Mouse (Mus musculus): ENCODE results near the gene Erc1.

- TF ChIP-seq E2F4 (IDR thresholded peaks at IDR 0.05; ENCODE audit: insufficient read depth) (no peak), POLR2AphosphoS2 (IDR thresholded peaks at IDR 0.05; ENCODE audit: insufficient read length, low read depth) (no peak), POLR2A (IDR thresholded peaks at IDR 0.05; ENCODE audit: insufficient read length, low read depth) (no peak), MYOD1 (IDR thresholded peaks at IDR 0.05; ENCODE audit: control insufficient read depth in 1 of 3, insufficient read length in 2 of 3, low read depth in 2 of 3) (no peak), TCF12 (IDR thresholded peaks at IDR 0.05; ENCODE audit: insufficient read depth, poor library complexity, severe bottlenecking) (no peak), CEBPB (IDR thresholded peaks at IDR 0.05; ENCODE audit: insufficient read depth, poor library complexity, severe bottlenecking) (no peak), MAX (IDR thresholded peaks at IDR 0.05; ENCODE audit: low read depth) (no peak), USF1 (IDR thresholded peaks at IDR 0.05; ENCODE audit: low read depth) (no peak)
These were observed 167.2 kb downstream of the Erc1 start for GRCm38 (mm10) chr6:119680746-119681145.
